Mouse (Mus musculus): ENCODE data around the gene Il27ra. TPM values are rescaled to one million over a fixed set of nuclear protein-coding genes. Genes with fewer than 3 reads are reported as not detected.
"Not testable (repeated sequence)": the region's sequence is repeated elsewhere in the genome, so short reads cannot be mapped to it uniquely, and the experiment has no call there.

Gene Il27ra
- polyA plus RNA-seq, 1 experiment from 2014 or later: 0.98 TPM

- peak overlapping the region; percentile 85 for H3K4me2 ChIP-seq (replicated peaks)
- ATAC-seq (ENCODE audit: low FRiP score, low read depth): no peak
- 0 out of 2 replicates have a peak overlapping the region, but pooled peaks have one; percentile 87 for H3K27ac ChIP-seq
- no peaks in the 10 kb centered on the region for H3K9me3 ChIP-seq
- H3K27me3 ChIP-seq: 0 out of 2 replicates have a peak, but pooled peaks cover 12% of the 10 kb centered on the region
- H3K4me3 ChIP-seq: peak overlapping the region; percentile 75
- WGBS: 65% methylated on average over 16 of the region's 16 CpGs
- peaks cover 54% of the 10 kb centered on the region for H3K4me1 ChIP-seq
- peaks cover 47% of the 10 kb centered on the region for H3K36me3 ChIP-seq
- H3K9ac ChIP-seq: peak overlapping the region; percentile 82
Measured at GRCm38 (mm10) chr8:83999057-83999705, 43.2 kb downstream of the Il27ra start.

GRCm38 (mm10) chr8:83998231-83999056, 43.9 kb downstream of the Il27ra start:
- peak overlapping the region; percentile 82 for H3K9ac ChIP-seq
- H3K27me3 ChIP-seq: 0 out of 2 replicates have a peak, but pooled peaks cover 12% of the 10 kb centered on the region
- no peaks in the 10 kb centered on the region for H3K9me3 ChIP-seq
- peaks cover 46% of the 10 kb centered on the region for H3K4me1 ChIP-seq
- peak overlapping the region; percentile 87 for H3K27ac ChIP-seq
- no peak for ATAC-seq (ENCODE audit: low FRiP score, low read depth)
- WGBS: 1% methylated on average over 70 of the region's 92 CpGs
- peak overlapping the region; percentile 75 for H3K4me3 ChIP-seq
- H3K36me3 ChIP-seq: peaks cover 53% of the 10 kb centered on the region
- peak overlapping the region; percentile 85 for H3K4me2 ChIP-seq (replicated peaks)

GRCm38 (mm10) chr8:83997511-83998141, 44.8 kb downstream of the Il27ra start, which contains the start of gene Samd1:
Samd1 (plus strand) TSS chr8:83997672.
- peak; percentile 18; the same call in 1 of the 2 replicates for ATAC-seq (ENCODE audit: low FRiP score, low read depth)
- under 1% methylated on average over 56 of the region's 112 CpGs for WGBS
- H3K27me3 ChIP-seq: 0 out of 2 replicates have a peak, but pooled peaks cover 12% of the 10 kb centered on the region
- peak within 1 kb of the TSS; percentile 78 for H3K4me3 ChIP-seq
- no peaks in the 10 kb centered on the region for H3K9me3 ChIP-seq
- peak within 1 kb of the TSS; percentile 95 for H3K9ac ChIP-seq
- peak within 1 kb of the TSS; percentile 98 for H3K27ac ChIP-seq
- peak within 1 kb of the TSS; percentile 85 for H3K4me2 ChIP-seq (replicated peaks)
- H3K36me3 ChIP-seq: peaks cover 52% of the 10 kb centered on the region
- H3K4me1 ChIP-seq: peaks cover 39% of the 10 kb centered on the region

- Histone ChIP-seq H3K4me2 (replicated peaks) (peak overlapping the region; percentile 85), H3K4me3 (peak overlapping the region; percentile 78), H3K9me3 (no peaks in the 10 kb centered on the region), H3K9ac (peak overlapping the region; percentile 95), H3K36me3 (peaks cover 54% of the 10 kb centered on the region), H3K4me1 (peaks cover 38% of the 10 kb centered on the region), H3K27me3 (0 out of 2 replicates have a peak, but pooled peaks cover 12% of the 10 kb centered on the region), H3K27ac (peak overlapping the region; percentile 98)
- ATAC-seq (ENCODE audit: low FRiP score, low read depth): peak; percentile 79
- WGBS: 0% methylated on average over 38 of the region's 103 CpGs
Measured at GRCm38 (mm10) chr8:83996567-83997505, 45.6 kb downstream of the Il27ra start.

DNA sequence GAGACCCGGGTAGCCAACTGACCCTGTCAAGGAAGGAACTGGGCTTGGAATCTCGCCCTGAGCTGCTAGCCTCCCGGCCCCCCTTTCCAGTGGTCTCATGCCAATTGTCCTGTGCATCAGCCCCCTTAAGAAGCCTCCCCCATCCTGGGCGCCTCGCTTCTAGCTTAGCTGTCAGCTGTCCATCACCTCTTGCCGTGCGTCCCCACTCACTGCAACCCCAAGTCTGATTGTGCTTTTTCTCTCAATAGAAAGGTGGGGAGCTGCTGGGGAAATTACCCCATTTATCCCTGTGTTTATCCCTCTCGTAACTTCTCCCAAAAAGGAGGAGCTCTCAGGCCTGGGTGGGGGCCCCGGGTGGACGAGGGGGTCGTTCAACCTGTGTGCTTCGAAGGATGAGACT, 46.4 kb downstream of the Il27ra start:
- Histone ChIP-seq H3K9ac (peak overlapping the region; percentile 95), H3K36me3 (peaks cover 54% of the 10 kb centered on the region)
- ATAC-seq (ENCODE audit: low FRiP score, low read depth): no peak

DNA sequence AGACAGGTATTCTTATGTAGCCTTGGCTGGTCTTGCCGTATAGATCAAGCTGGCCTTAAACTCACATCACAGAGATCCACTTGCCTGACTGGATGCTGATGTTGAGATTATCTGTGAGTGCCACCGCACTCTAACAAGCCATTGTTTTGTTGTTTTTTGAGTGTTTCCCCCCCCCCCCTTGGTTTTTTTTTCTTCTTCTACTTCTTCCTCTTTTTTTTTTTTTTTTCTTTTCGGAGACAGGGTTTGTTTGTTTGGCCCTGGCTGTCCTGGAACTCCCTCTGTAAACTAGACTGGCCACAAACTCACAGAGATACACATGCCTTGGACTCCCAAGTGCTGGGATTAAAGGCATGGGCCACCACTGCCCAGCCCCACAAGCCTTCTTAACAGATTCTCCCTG, 48.4 kb downstream of the Il27ra start:
- H3K9ac ChIP-seq: no peak overlapping the region
- ATAC-seq (ENCODE audit: low FRiP score, low read depth): no peak
- peaks cover 57% of the 10 kb centered on the region for H3K36me3 ChIP-seq
- H3K4me1 ChIP-seq: peaks cover 12% of the 10 kb centered on the region
- H3K4me2 ChIP-seq (replicated peaks): no peak overlapping the region
- H3K4me3 ChIP-seq: no peak overlapping the region
- WGBS: 85% methylated on average over 3 of the region's 3 CpGs
- H3K27me3 ChIP-seq: no peaks in the 10 kb centered on the region
- H3K27ac ChIP-seq: no peak overlapping the region
- H3K9me3 ChIP-seq: no peaks in the 10 kb centered on the region

More for the DNA sequence above, 46.4 kb downstream of the Il27ra start:
- peak overlapping the region; percentile 85 for H3K4me2 ChIP-seq (replicated peaks)
- no peaks in the 10 kb centered on the region for H3K9me3 ChIP-seq
- peak overlapping the region; percentile 78 for H3K4me3 ChIP-seq
- peak overlapping the region; percentile 98; the same call in 1 of the 2 replicates for H3K27ac ChIP-seq
- WGBS: 12% methylated on average over 12 of the region's 12 CpGs
- H3K27me3 ChIP-seq: 0 out of 2 replicates have a peak, but pooled peaks cover 7% of the 10 kb centered on the region
- H3K4me1 ChIP-seq: peaks cover 29% of the 10 kb centered on the region

- Histone ChIP-seq H3K4me3 (no peak overlapping the region), H3K9me3 (no peaks in the 10 kb centered on the region), H3K4me2 (replicated peaks) (no peak overlapping the region), H3K36me3 (peaks cover 71% of the 10 kb centered on the region), H3K27ac (no peak overlapping the region), H3K27me3 (no peaks in the 10 kb centered on the region), H3K4me1 (peaks cover 8% of the 10 kb centered on the region), H3K9ac (no peak overlapping the region)
- 83% methylated on average over 2 of the region's 2 CpGs for WGBS
- ATAC-seq (ENCODE audit: low FRiP score, low read depth): no peak
Measured at GRCm38 (mm10) chr8:83992488-83992887, 49.9 kb downstream of the Il27ra start.

DNA sequence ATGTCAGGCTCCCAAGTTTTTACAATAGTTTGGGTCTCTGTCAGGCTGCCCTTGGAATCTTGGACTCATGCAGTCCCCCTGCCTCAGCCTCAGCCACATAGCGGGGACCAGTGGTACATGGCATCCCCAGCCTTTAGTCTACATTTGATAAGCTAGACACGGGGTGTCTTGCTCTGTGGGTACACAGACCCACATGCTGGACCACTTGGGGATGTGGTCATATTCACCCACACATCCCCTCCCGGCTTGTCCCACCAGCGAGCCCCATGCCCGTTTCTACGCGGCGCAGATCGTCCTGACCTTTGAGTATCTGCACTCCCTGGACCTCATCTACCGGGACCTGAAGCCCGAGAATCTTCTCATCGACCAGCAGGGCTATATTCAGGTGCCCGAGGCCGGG, 52.2 kb downstream of the Il27ra start:
- Histone ChIP-seq H3K27me3 (no peaks in the 10 kb centered on the region), H3K4me1 (no peaks in the 10 kb centered on the region), H3K4me3 (no peak overlapping the region), H3K4me2 (replicated peaks) (no peak overlapping the region), H3K9me3 (no peaks in the 10 kb centered on the region), H3K9ac (no peak overlapping the region), H3K27ac (no peak overlapping the region), H3K36me3 (peaks cover 93% of the 10 kb centered on the region)
- no peak for ATAC-seq (ENCODE audit: low FRiP score, low read depth)
- 94% methylated on average over 14 of the region's 14 CpGs for WGBS

DNA sequence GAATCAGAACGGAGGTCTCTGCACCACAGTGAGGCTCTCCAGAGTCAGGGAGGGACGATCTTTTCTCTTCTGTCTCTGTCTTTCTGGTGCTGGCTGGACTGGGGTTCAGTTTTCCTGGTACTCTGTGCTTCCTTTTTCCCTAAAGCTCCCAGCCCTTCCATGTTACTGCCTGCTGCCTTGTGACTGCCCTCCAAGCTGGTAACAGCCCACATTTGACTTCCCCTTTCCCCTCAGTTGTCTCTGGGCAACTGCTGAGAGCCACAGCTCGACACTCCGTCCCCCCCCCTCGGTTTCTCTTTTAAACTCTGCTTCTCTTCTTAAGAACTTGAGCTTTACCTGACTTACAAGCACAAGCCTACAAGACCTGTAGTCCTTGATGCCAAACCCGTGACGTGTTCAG, 53.1 kb downstream of the Il27ra start:
- ATAC-seq (ENCODE audit: low FRiP score, low read depth): no peak
- H3K9ac ChIP-seq: no peak overlapping the region
- H3K4me1 ChIP-seq: no peaks in the 10 kb centered on the region
- 89% methylated on average over 7 of the region's 7 CpGs for WGBS
- no peaks in the 10 kb centered on the region for H3K27me3 ChIP-seq
- no peak overlapping the region for H3K27ac ChIP-seq
- H3K36me3 ChIP-seq: peaks cover 93% of the 10 kb centered on the region
- no peak overlapping the region for H3K4me3 ChIP-seq
- no peak overlapping the region for H3K4me2 ChIP-seq (replicated peaks)
- H3K9me3 ChIP-seq: no peaks in the 10 kb centered on the region

DNA sequence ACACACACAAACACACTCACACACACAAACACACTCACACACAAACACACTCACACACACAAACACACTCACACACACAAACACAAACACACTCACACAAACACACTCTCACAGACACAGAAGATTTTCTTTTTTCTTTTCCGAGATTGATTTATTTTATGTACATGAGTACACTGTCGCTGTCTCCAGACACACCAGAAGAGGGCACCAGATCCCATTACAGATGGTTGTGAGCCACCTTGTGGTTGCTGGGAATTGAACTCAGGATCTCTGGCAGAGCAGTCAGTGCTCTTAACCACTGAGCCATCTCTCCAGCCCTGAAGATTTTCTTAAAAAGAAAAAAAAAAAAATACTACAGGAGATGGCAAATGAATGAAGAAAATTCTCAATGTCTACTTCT, 59.2 kb downstream of the Il27ra start:
- not testable (repeated sequence) for H3K27ac ChIP-seq; ATAC-seq (ENCODE audit: low FRiP score, low read depth); H3K4me2 ChIP-seq (replicated peaks); H3K4me1 ChIP-seq; H3K9ac ChIP-seq; H3K4me3 ChIP-seq; H3K27me3 ChIP-seq; H3K9me3 ChIP-seq
- WGBS: 88% methylated on average over 2 of the region's 2 CpGs
- peaks cover 92% of the 10 kb centered on the region for H3K36me3 ChIP-seq

DNA sequence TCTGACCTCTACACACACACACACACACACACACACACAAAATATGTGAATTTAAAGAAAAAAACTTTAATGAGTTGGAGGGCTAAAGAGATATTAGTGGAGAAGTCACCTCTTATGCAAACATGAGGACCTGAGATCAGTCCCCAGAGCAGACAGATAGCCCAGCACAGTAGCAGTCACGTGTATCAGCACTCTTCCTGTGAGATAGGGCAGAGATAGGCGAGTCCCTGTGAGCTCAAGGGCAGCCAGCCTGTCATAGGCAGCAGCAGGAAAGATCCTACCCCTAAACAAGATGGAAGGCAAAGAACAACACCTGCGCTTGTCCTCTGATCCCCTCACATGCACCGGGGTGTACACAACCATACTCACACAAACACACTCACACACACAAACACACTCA, 59.9 kb downstream of the Il27ra start:
- Histone ChIP-seq H3K9me3 (no peaks in the 10 kb centered on the region), H3K36me3 (peaks cover 88% of the 10 kb centered on the region), H3K4me3 (no peak overlapping the region), H3K27ac (no peak overlapping the region), H3K27me3 (no peaks in the 10 kb centered on the region), H3K9ac (no peak overlapping the region), H3K4me1 (peaks cover 11% of the 10 kb centered on the region), H3K4me2 (replicated peaks) (no peak overlapping the region)
- 91% methylated on average over 4 of the region's 4 CpGs for WGBS
- no peak for ATAC-seq (ENCODE audit: low FRiP score, low read depth)
